Mouse (Mus musculus) left cerebral cortex, postnatal 36 days (tissue): ENCODE measurements at regions not wholly inside any gene's neighbourhood (a gene's known extent, or its start where the extent isn't known, plus 50 kb on each side); places are given as distances from the start of the nearest gene placed in this dataset.

ENCODE experiments used
- DNase-seq, 2 experiments: peaks; one replicate each; pipeline ENCODE4 v3.0.0; 2021 to 2022; ENCODE audit warnings: low spot score in 2 of 2, mixed read lengths in 1 of 2
- intact Hi-C: fragments of 180-260 bp; cut with DNase I; formaldehyde crosslinking; loops from one replicate; pipeline ENCODE4 v1.15.1; 2025

GRCm38 (mm10) chr9:113342131-113342530 is 365.9 kb downstream of the Pdcd6ip start:
- no peak for DNase-seq
- intact Hi-C loops = loop anchor here (2.0 to 10.0 kb wide), 7 partner anchors 79 to 285 kb away; no protein-coding TSS in a partner anchor

- peak; percentile 56 to 61 for DNase-seq
- intact Hi-C loops = loop anchor here (5.0 to 10.0 kb wide), 6 partner anchors 79 to 286 kb away; no protein-coding TSS in a partner anchor
Measured at GRCm38 (mm10) chr9:113340838-113341237, 367.2 kb downstream of the Pdcd6ip start.

- intact Hi-C loops = loop anchor here (5.0 to 10.0 kb wide), 6 partner anchors 78 to 287 kb away; no protein-coding TSS in a partner anchor
- DNase-seq = no peak
Measured at GRCm38 (mm10) chr9:113340036-113340435, 368.0 kb downstream of the Pdcd6ip start.

- intact Hi-C loops = no loop called here
Measured at GRCm38 (mm10) chr9:113324489-113324888, 383.6 kb downstream of the Pdcd6ip start.

GRCm38 (mm10) chr9:113309707-113310574 is 398.1 kb downstream of the Pdcd6ip start:
- intact Hi-C loops = no loop called here

More at GRCm38 (mm10) chr9:113324489-113324888, 383.6 kb downstream of the Pdcd6ip start:
- no peak for DNase-seq

GRCm38 (mm10) chr9:113305761-113306160 is 402.3 kb downstream of the Pdcd6ip start:
- peak; percentile 31 to 53 for DNase-seq
- intact Hi-C loops = no loop called here

More at GRCm38 (mm10) chr9:113309707-113310574, 398.1 kb downstream of the Pdcd6ip start:
- no peak for DNase-seq

GRCm38 (mm10) chr9:113302429-113302828 is 405.6 kb downstream of the Pdcd6ip start:
- intact Hi-C loops = no loop called here
- DNase-seq = peak; percentile 30 to 52

- peak; percentile 45 to 46 for DNase-seq
- intact Hi-C loops = no loop called here
Measured at GRCm38 (mm10) chr9:113300846-113301245, 407.2 kb downstream of the Pdcd6ip start.

- peak in 1 of 2 experiments; percentile 32 for DNase-seq
- intact Hi-C loops = no loop called here
Measured at GRCm38 (mm10) chr9:113299900-113300299, 408.2 kb downstream of the Pdcd6ip start.

GRCm38 (mm10) chr9:113295850-113296467 is 412.1 kb downstream of the Pdcd6ip start:
- intact Hi-C loops = no loop called here

GRCm38 (mm10) chr9:113287397-113287796 is 420.7 kb downstream of the Pdcd6ip start:
- no peak for DNase-seq
- intact Hi-C loops = no loop called here

More at GRCm38 (mm10) chr9:113295850-113296467, 412.1 kb downstream of the Pdcd6ip start:
- peak; percentile 27 to 31 for DNase-seq

GRCm38 (mm10) chr9:113283244-113283643 is 424.8 kb downstream of the Pdcd6ip start:
- DNase-seq = no peak

GRCm38 (mm10) chr9:113270595-113270994 is 437.5 kb downstream of the Pdcd6ip start:
- intact Hi-C loops = no loop called here
- no peak for DNase-seq

More at GRCm38 (mm10) chr9:113283244-113283643, 424.8 kb downstream of the Pdcd6ip start:
- intact Hi-C loops = no loop called here

GRCm38 (mm10) chr9:113267696-113268095 is 440.4 kb downstream of the Pdcd6ip start:
- peak in 1 of 2 experiments; percentile 17 for DNase-seq
- intact Hi-C loops = no loop called here

- intact Hi-C loops = loop anchor here (5.0 kb wide), 3 partner anchors 79 to 369 kb away; no protein-coding TSS in a partner anchor
- peak; percentile 81 to 85 for DNase-seq
Measured at GRCm38 (mm10) chr9:113263636-113264035, 444.4 kb downstream of the Pdcd6ip start.

- intact Hi-C loops = loop anchor here (5.0 kb wide), 3 partner anchors 82 to 372 kb away; no protein-coding TSS in a partner anchor
- DNase-seq = no peak
Measured at GRCm38 (mm10) chr9:113260296-113260695, 447.8 kb downstream of the Pdcd6ip start.

GRCm38 (mm10) chr9:113258556-113258955 is 449.5 kb downstream of the Pdcd6ip start:
- intact Hi-C loops = no loop called here
- no peak for DNase-seq

GRCm38 (mm10) chr9:113248703-113249274 is 459.3 kb downstream of the Pdcd6ip start:
- intact Hi-C loops = loop anchor here (2.0 to 5.0 kb wide), 2 partner anchors 72 to 94 kb away; no protein-coding TSS in a partner anchor
- DNase-seq = peak; percentile 65 to 66

GRCm38 (mm10) chr9:113247950-113248349 is 460.1 kb downstream of the Pdcd6ip start:
- intact Hi-C loops = loop anchor here (2.0 to 5.0 kb wide), 2 partner anchors 71 to 94 kb away; no protein-coding TSS in a partner anchor
- DNase-seq = peak; percentile 67 to 69

- intact Hi-C loops = no loop called here
- no peak for DNase-seq
Measured at GRCm38 (mm10) chr9:113243870-113244269, 464.2 kb downstream of the Pdcd6ip start.
